Mouse (Mus musculus) bone marrow, adult 2 months (tissue): Measurements from ENCODE around the gene Ncoa1.

Experiments
- CTCF ChIP-seq: fragments of 200-500 bp; IDR thresholded peaks from 2 replicates; pipeline ENCODE4 v1.5.1; 2011; ENCODE audit warnings: low read length, control low read depth; ENCODE audit not compliant: control insufficient read depth, insufficient read depth
- POLR2A ChIP-seq: fragments of 200-500 bp; IDR thresholded peaks from 2 replicates; pipeline ENCODE4 v1.6.1; 2011; ENCODE audit warnings: low read depth, mild to moderate bottlenecking, control low read depth, low read length, borderline replicate concordance; ENCODE audit not compliant: control insufficient read depth

GRCm38 (mm10) chr12:4444946-4445345 lies 32.0 kb downstream of the Ncoa1 start:
- TF ChIP-seq CTCF = no peak
- no peak for TF ChIP-seq POLR2A
